Comparison of ENCODE assay signal across 8 mouse cellular contexts in the genomic region with DNA sequence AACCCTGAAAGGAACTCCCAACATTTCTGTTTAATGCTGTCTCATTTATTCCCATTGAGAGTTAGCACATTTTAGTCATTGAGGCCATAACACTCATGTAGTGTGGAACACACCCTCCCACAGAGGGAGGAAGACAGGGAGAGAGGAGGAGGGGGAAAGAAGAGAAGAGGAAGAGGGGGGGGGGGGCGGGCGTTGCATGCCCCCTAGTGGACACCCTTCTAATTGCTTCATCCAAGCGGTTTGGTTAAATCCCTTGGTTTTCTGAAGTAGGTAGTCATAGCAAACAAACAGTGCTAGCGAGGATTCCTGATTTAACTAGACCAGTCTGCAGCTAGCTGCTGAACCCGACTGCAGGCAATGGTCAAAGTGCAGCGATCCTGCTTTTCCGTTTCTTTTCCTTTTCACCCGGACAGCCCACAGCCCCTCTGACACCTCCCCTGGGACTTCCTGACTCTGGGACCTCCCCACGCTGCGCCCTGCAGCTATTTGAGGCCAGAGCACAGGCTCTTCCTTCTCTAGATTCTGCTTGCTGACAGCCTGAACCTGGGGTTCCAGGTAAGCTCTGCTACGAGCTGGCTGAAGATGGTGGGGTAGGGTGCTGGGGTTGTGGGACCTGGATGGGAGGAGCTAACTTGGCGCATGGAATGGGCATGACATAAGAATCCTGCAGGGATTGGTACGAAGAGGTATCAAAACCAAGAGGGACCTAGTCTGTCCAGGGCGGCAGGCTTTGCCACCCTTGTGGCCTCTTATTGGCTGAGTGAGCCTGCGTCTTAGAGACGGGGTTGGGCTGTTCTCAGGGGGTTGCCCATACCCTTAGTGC. TPM values are rescaled to one million over a fixed set of nuclear protein-coding genes. Genes with fewer than 3 reads are reported as not detected.
DNase-seq lines count a peak whose midpoint lies in the region; ATAC-seq and TF ChIP-seq lines count a peak whose summit lies in the region.

A gene (plus strand): TSS at position 221 of the 823 bp plus-strand sequence.

- TF ChIP-seq CTCF in C2C12 (IDR thresholded peaks at IDR 0.05; ENCODE audit: control insufficient read depth, insufficient read depth, insufficient read length), result no peak

- DNase-seq in WW6 (ENCODE audit: low read depth, low spot score), result peak; percentile 5
- peak; percentile 29 for DNase-seq in heart, postnatal 25 days (ENCODE audit: low spot score)
- peak; percentile 50 to 70 for DNase-seq in kidney, postnatal 4 days
- DNase-seq in spleen, postnatal 36 days (ENCODE audit: low spot score in 2 of 2), result peak; percentile 51 to 58
- no peak for DNase-seq in right cerebral cortex, postnatal 14 days

- intact Hi-C loops in heart, postnatal 25 days (cut with DNase I), result loop anchor here (2.0 to 5.0 kb wide), 3 partner anchors 37 to 114 kb away; a partner anchor contains a TSS

- H3ac ChIP-seq in C2C12 (ENCODE audit: control insufficient read depth, insufficient read length, low read depth), result peak within 1 kb of the TSS; percentile 11

- peak; percentile 17; the same call in 1 of the 2 replicates for ATAC-seq in erythroblast, adult 5-6 weeks (replicated peaks; ENCODE audit: low FRiP score, poor library complexity, severe bottlenecking)
- ATAC-seq in megakaryocyte-erythroid progenitor cell, adult 5-6 weeks (replicated peaks; ENCODE audit: low FRiP score, low TSS enrichment, poor library complexity, severe bottlenecking), result peak; percentile 29

- H3K27me3 ChIP-seq in C2C12 (ENCODE audit: control insufficient read depth, insufficient read depth, insufficient read length), result no peaks in the 10 kb centered on the region

- H3K4me3 ChIP-seq in C2C12 (ENCODE audit: insufficient read depth, poor library complexity, severe bottlenecking), result no peak within 1 kb of the TSS

- no peaks in the 10 kb centered on the region for H3K79me3 ChIP-seq in C2C12 (ENCODE audit: low read depth)

- no peaks in the 10 kb centered on the region for H3K79me2 ChIP-seq in C2C12 (ENCODE audit: control insufficient read depth, insufficient read depth)

- no peaks in the 10 kb centered on the region for H3K36me3 ChIP-seq in C2C12 (ENCODE audit: control insufficient read depth, insufficient read depth)

TF ChIP-seq in C2C12, 6 proteins besides CTCF, POLR2A, EP300 and RAD21:
- TF ChIP-seq MYOD1 (IDR thresholded peaks at IDR 0.05; ENCODE audit: control insufficient read depth, insufficient read length, low read depth) (no peak), MAX (IDR thresholded peaks at IDR 0.05) (no peak), CEBPB (IDR thresholded peaks at IDR 0.05; ENCODE audit: low read depth) (no peak), FOSL1 (IDR thresholded peaks at IDR 0.05; ENCODE audit: insufficient read depth, low read length, poor library complexity, severe bottlenecking) (no peak), USF1 (IDR thresholded peaks at IDR 0.05; ENCODE audit: low read depth) (no peak), MYOG (IDR thresholded peaks at IDR 0.05; ENCODE audit: control insufficient read depth, extremely low read depth, insufficient read length) (no peak)

RNA-seq across cellular contexts. Expression of the gene that starts here (rescaled TPM):
- polyA plus RNA-seq in C2C12 (2012; fragmentation: generic; extraction: Trizol), result 1.0 TPM
- 24.2 and 40.5 TPM in 2 replicates for total RNA-seq in erythroblast, adult 5-6 weeks (2015; ENCODE audit: low replicate concordance)
- 25.4 and 36.4 TPM in 2 replicates for total RNA-seq in erythroblast, adult 5-6 weeks (2017; ENCODE audit: low replicate concordance)
- 10 to 100 TPM; 32.7 to 37.4 TPM for total RNA-seq in heart, postnatal 25 days (2021)
- total RNA-seq in megakaryocyte-erythroid progenitor cell, adult 5-6 weeks (2014; fragmentation: Nextera tagmentation), result 10.1 and 14.4 TPM in 2 replicates
- total RNA-seq in megakaryocyte-erythroid progenitor cell, adult 5-6 weeks (2017), result 36.7 and 70.1 TPM in 2 replicates
